Mouse (Mus musculus) adrenal gland, adult 8-10 months (tissue): ENCODE data around the gene Nxpe4. TPM values are rescaled to one million over a fixed set of nuclear protein-coding genes. Genes with fewer than 3 reads are reported as not detected.
"Not testable (repeated sequence)": the region's sequence is repeated elsewhere in the genome, so short reads cannot be mapped to it uniquely, and the experiment has no call there.

ENCODE experiments used
- DNase-seq: peaks from one replicate; pipeline ENCODE4 v3.0.0; 2022
- total RNA-seq, 4 experiments: library from RNA; stranded (reverse); gene quantifications; 2 replicates each; pipeline ENCODE4 v1.2.4; 2022

The Nxpe4 gene
- total RNA-seq: 10 to 100 TPM in 1 of 4 experiments, 1 to 10 TPM in 3; 2.1 to 10.4 (median 6.7) TPM

GRCm38 (mm10) chr9:48161505-48162192, at the start of gene Nxpe4:
TSS of gene Nxpe4 (plus strand) at chr9:48162023.
- DNase-seq: peak; percentile 60

DNA sequence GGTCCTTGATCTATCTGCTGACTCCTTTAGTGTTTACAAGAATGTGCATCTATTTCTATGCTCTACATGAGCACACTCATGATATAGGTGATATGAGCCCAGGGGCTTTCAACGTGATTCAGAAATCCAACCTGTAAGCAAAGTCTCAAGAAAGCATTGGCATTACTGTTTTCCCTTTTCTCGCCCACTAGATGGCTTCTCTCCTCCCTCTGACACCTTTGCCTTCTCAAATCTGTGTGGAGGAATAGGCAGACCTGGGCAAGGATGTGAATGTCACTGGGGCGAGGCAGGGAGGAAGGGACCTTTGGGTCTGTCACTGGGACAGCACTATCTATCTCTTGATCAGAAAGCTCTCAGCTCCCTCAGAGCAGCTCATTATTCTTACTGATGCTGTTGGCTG, 35.0 kb upstream of the Nxpe4 start:
- no peak for DNase-seq

DNA sequence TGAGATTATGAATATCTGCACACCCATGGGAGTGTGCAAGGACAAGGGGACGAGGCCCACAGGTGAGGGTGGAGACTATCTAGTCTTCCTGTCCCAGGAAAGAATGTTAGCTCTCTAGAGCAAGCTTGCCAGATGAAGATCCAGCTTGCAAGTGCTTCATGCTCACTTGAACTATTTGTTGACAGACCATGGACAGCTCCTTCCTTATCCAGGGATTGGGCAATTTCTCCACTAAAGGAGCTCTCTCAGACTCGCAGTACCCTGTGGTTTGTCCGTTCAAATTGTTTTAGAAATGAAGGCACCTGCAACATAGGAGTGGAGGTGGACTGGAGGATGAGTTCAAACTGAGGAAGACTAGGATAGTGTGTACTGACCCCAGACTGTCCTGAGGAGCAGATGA, 24.3 kb upstream of the Nxpe4 start:
- no peak for DNase-seq

DNA sequence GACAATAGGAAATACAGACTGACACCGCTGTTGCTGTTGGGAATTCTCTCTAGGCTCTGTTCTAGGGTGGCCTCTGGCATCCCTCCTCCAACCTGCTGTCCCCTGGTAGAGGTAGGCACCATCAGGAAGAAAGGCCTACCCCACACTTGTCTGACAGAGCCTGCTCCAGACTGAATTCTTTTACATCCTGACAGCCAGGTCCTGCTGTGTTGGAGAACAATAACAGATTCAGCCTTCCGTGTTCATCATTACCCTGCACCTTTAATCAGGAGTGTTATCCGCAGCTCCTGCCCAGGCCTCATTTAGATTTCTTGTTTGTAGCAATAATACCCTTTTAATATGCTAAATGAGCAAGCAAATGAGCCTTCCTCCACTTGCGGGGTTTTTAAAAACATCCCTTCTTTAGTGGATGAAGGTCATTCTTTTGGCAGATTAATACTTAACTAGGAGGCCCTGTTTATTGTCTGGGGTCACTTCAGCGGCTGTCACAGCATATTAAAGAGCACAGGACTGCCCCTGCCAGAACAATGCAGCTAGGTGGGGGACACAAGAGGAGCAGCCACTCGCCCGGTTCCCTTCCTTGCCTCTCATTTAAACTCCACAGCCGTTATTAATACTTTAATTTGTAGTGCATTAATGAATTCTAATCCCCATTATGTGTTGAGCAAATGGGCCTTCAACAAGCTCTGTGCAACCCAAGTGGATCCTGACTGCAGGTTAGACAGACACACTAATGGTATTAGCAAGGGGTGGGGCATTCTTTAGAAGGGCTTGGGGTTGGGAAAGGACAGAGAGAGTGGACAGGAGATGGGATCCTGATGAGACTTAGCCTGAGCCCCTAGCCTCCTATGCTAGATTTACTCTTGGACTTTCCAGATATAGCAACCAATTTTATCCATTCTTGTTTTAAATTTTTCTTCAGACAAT, 21.1 kb upstream of the Nxpe4 start:
- DNase-seq: no peak

GRCm38 (mm10) chr9:48142646-48143045, 19.2 kb upstream of the Nxpe4 start:
- DNase-seq: no peak

GRCm38 (mm10) chr9:48146761-48147160, 15.1 kb upstream of the Nxpe4 start:
- peak; percentile 42 for DNase-seq

DNA sequence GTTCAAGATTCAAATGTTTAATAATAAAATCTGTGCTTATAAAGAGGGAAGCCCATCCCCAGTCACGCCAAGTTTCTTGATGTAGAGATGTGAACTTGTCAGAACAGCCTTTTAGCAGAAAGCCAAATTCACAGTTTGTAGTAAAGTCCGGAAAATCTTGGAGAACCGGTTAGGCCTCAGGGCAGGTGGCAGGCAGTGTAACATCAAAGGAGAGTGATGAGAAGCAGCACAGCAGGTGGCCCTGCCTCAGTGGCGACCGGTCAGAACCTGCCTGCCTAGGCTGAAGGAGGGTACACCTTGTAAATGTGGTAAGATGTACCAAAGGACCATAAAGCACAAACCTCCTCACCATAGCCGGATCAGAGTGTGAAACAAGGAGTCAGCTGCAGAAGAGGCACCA, 4.7 kb downstream of the Nxpe4 start:
- not testable (repeated sequence) for DNase-seq

GRCm38 (mm10) chr9:48176764-48177163, 14.9 kb downstream of the Nxpe4 start:
- no peak for DNase-seq

- DNase-seq: no peak
Observed at GRCm38 (mm10) chr9:48181300-48181699, 19.5 kb downstream of the Nxpe4 start.

DNA sequence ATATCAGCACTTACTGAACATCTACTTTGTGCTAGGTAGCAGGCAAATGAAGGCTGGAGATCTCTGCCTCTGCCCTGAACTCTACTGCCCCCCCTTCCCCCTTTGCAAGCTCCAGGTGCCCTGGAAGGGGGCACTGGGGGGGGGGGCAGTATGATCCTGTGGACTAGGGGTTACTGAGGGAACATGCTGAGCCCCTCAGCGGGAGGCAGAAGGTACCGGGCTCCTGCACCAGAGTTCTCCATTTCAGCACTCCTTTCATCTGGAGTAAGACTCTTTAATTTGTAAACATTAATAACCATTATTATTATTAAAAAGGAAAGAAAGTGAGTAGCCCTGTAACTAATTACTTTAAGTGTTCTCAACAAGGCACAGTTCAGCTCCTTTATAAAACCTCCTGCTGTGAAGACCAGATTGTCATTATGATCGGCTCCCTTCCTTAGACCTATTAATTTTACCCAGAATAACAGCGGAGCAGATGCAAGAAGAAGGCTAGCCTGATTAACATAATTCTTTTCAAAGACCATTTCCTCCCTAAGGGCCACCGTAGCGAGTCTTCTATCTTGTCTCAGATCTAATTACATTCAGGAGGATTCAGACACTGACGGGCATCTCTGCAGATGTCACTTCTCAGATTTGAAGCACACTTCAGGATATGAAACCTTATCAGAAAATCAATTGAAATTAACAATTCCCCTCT, 21.0 kb downstream of the Nxpe4 start:
- DNase-seq: no peak

DNA sequence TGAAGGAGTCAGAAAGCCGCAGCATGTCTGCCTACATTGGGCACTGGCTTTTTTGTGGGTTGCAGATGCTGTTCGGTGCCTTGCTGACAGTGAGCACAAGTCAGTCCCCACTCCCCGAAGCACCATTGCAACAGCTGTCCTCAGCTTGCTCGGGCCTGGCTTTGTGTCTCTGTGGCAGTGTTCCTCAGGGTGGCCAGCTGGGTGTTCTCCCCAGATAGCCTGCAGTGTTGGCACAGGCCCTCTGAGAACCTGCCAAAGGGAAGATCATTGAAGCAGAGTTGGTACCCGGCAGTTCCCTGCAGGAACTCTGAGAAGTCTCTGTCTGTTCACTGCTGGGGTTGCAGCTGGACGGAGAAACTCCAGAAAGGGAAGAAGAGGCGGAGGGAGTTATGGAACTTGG, 22.5 kb downstream of the Nxpe4 start:
- DNase-seq: no peak

GRCm38 (mm10) chr9:48188854-48189253, 27.0 kb downstream of the Nxpe4 start:
- DNase-seq: no peak

- DNase-seq: no peak
Observed at GRCm38 (mm10) chr9:48197458-48197884, 35.6 kb downstream of the Nxpe4 start.

- no peak for DNase-seq
Observed at GRCm38 (mm10) chr9:48210970-48211369, 49.1 kb downstream of the Nxpe4 start.

DNA sequence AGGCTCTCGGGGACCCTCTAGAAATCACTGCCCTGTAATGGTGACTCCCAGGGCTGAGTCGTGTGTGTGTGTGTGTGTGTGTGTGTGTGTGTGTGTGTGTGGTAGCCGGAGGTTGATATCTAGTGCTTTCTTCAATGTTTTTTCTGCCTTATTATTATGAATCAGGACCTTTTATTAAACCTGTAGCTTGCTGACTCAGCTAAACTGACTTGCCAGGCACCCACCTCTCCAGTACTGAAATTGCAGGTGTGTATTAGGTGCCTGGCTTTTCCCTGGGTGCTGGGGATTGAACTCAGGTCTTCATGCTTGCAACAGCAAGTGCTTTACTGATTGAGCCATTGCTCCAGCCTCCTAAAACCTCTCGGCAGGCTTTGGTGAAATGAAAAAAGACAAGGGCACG, 50.1 kb downstream of the Nxpe4 start:
- DNase-seq: no peak

DNA sequence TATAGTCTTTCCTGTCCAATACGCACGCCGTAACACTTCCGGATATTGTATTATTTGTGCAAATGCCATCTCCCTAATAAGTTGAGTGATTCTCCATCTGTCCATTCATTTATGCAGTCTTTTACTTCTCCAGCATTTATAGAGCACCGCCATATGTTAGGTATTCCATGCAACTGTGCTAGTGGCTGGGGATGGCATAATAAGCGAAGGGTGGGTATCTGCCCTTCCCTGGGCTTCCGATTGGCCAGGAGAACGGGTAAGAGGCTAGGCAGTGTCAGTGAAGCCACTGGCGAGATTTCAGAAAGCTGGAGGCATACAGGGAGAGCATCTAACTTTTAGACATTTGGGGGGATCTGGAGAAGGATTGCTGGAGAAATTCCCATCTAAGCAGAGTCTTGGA, 52.9 kb downstream of the Nxpe4 start:
- DNase-seq: no peak

GRCm38 (mm10) chr9:48216091-48217001, 54.5 kb downstream of the Nxpe4 start:
- DNase-seq: no peak

DNA sequence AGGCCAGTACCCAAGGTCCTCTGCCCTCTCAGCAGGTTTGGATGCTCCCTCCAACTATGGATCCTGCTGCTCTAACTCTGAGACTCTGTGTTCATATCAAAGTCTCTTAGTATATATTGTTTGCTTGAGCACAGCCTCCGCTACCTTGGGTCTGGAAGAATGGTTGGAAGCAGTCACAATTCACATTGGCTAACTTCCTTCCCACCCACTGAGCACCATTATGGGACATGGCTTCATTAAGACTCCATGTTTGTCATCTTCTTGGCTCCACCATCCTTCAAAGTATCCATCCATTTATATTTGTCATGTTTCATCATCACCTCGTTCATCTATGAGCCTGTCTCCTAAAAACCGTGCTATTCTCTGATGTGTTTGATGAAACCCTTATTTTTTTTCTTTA, 68.9 kb downstream of the Nxpe4 start:
- DNase-seq: no peak

DNA sequence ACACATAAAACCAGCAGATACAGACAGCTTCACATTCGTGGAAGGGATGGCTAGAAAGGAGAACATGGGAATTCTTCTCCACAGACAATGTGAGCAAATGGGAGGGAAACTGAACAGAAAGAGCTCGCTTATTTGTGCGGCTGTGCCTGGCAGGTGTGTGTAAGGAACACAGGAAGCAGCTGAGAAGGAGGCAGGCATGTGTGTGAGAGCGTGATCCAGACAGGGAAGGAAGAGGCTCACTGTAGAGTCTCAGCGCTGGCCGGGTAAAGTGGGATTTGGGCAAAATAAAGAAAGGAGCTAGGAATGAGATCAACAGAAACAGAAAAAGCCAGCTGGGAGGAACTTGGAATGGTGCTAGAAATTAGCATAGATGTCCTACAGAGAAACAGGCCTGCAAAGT, 74.6 kb downstream of the Nxpe4 start:
- no peak for DNase-seq

DNA sequence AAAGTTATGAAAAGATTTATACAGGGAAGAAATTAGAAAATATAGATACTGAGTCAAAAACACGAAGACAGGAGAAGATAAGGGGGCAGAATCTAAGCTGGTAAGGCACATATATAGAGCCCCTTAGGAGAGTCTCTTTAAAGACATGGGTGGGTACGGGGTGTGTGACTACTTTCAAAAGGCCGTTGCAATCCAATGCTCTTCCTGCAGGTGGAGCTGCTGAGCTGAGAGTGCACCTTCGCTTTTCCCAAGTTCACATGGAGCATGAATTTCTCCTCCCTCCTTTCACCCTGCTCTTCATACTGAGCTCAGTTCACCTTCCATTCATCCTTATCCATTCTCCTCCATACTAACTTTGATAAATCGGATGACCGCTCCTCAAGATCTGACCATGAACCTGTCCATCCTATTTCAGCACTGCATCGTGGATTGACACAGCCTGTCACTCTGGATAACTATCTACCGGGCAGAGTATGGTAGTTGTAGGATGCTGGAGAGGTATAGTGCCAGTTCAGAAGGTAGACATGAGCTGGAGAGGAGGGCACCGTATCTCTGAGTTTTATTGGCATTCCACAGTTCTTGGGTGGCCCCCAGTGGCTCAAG, 76.4 kb downstream of the Nxpe4 start:
- DNase-seq: no peak

DNA sequence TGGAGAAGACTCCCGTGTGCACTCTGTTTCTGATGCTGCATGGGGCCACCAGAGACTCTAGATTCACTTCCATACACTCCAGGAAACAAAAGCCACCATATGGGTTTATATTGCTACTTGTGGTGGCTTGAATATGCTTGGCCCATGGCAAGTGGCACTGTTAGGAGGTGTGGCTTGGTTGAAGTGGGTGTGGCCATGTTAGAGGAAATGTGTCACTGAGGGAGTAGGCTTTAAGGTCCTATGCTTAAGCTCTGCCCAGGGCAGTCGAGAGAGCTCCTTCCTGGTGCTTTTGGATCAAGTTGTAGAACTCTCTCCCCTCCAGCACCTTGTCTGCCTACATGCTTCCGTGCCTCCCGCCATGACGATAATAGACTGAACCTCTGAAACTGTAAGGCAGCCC, 77.6 kb downstream of the Nxpe4 start:
- no peak for DNase-seq

GRCm38 (mm10) chr9:48240431-48240830, 78.6 kb downstream of the Nxpe4 start:
- no peak for DNase-seq
